ENCODE assay signal across 8 mouse cellular contexts in the genomic region with DNA sequence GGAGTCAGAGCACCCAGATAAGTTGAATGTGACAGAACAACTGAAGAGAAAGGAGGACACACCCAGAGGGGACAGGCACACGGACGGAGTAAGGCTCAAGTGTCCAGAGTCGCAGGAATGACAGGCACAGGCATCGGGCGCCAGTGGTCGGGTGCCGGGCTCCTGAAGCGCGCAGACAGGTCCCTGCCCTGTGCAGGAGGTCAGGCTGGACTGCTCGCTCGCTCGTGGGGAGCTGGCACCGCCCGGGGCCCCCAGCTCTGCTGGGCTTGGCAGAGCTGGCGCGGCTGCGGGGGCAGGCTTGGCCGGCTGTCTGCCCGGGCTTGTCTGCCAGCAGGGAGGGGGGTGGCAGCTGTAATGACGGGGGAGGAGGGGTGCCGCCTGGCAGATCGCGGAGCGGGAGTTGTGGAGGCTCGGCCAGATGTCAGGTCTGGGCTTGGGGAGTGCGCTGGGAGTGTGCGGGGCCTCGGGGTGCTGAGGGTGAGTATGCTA. TPM values are rescaled to one million over a fixed set of nuclear protein-coding genes. Genes with fewer than 3 reads are reported as not detected.
A peak's percentile ranks its signal among the peaks of the same experiment; 100 is the strongest.
DNase-seq lines count a peak whose midpoint lies in the region; ATAC-seq and TF ChIP-seq lines count a peak whose summit lies in the region.

No protein-coding gene starts in this region.

- peaks cover 10 to 38% of the 10 kb centered on the region in 2 experiments for H3K4me1 ChIP-seq in MEL (ENCODE audit: control insufficient read depth in 1 of 2, insufficient read depth in 2 of 2, low read length in 2 of 2)
- peaks cover 19% of the 10 kb centered on the region for H3K4me1 ChIP-seq in forebrain, embryonic 16.5 days (replicated peaks; ENCODE audit: control insufficient read depth, insufficient read depth, low read length)
- peaks cover 24% of the 10 kb centered on the region for H3K4me1 ChIP-seq in hindbrain, embryonic 12.5 days

- H3K79me2 ChIP-seq in MEL (ENCODE audit: control insufficient read depth, insufficient read depth, low read length, poor library complexity) = no peaks in the 10 kb centered on the region

- H3K36me3 ChIP-seq in MEL (ENCODE audit: control insufficient read depth in 1 of 2, insufficient read depth in 2 of 2, low read length in 2 of 2) = peaks cover 0 to 13% of the 10 kb centered on the region in 2 experiments; a peak in 2 of 4 replicates
- H3K36me3 ChIP-seq in forebrain, embryonic 16.5 days (ENCODE audit: control insufficient read depth, insufficient read depth) = no peaks in the 10 kb centered on the region
- H3K36me3 ChIP-seq in hindbrain, embryonic 12.5 days = no peaks in the 10 kb centered on the region

- no peak for DNase-seq in MEL (ENCODE audit: low read depth, low spot score)
- peak; percentile 84 to 86 for DNase-seq in cerebellum, adult 18-20 months
- peak; percentile 87 to 94 for DNase-seq in left cerebral cortex, adult 18-20 months (ENCODE audit: low spot score in 2 of 2)
- peak; percentile 91 for DNase-seq in right cerebral cortex, postnatal 25 days
- no peak for DNase-seq in c-Kit-positive CD71-positive TER-119-positive erythroid progenitor cells, embryonic 14.5 days (ENCODE audit: low spot score)

- TF ChIP-seq CTCF in MEL (IDR thresholded peaks at IDR 0.05 in 2 of 3, conservative IDR thresholded peaks at IDR 0.05 in 1 of 3; ENCODE audit: control insufficient read depth in 1 of 3, insufficient read depth in 1 of 3, low read depth in 2 of 3, low read length in 3 of 3, poor library complexity in 1 of 3, severe bottlenecking in 1 of 3) = no peak

- 0% methylated on average over 26 of the region's 28 CpGs for WGBS in forebrain, embryonic 16.5 days
- under 1% methylated on average over 28 of the region's 28 CpGs for whole genome bisulfite sequencing in hindbrain, embryonic 12.5 days

- ATAC-seq in forebrain, embryonic 16.5 days = peak; percentile 73
- ATAC-seq in hindbrain, embryonic 12.5 days (ENCODE audit: low FRiP score) = peak; percentile 66
- ATAC-seq in megakaryocyte, adult 5-6 weeks (ENCODE audit: poor library complexity, severe bottlenecking) = peak; percentile 31

- H3K4me3 ChIP-seq in MEL (ENCODE audit: control insufficient read depth in 1 of 2, insufficient read depth in 1 of 2, low read depth in 2 of 2, low read length in 2 of 2) = peak overlapping the region; percentile 54 to 62
- H3K4me3 ChIP-seq in forebrain, embryonic 16.5 days (replicated peaks; ENCODE audit: low read length) = peak overlapping the region; percentile 51
- peak overlapping the region; percentile 57 for H3K4me3 ChIP-seq in hindbrain, embryonic 12.5 days

- H3K9ac ChIP-seq in MEL (ENCODE audit: control insufficient read depth, low read depth, low read length, poor library complexity, severe bottlenecking) = peak overlapping the region; percentile 74
- H3K9ac ChIP-seq in forebrain, embryonic 16.5 days (replicated peaks; ENCODE audit: low read depth, low read length) = peak overlapping the region; percentile 56
- H3K9ac ChIP-seq in hindbrain, embryonic 12.5 days = peak overlapping the region; percentile 73

- TF ChIP-seq EP300 in MEL (IDR thresholded peaks at IDR 0.05; ENCODE audit: low read depth in 1 of 2, low read length in 2 of 2) = no peak

- no peaks in the 10 kb centered on the region for H3K9me3 ChIP-seq in MEL (replicated peaks; ENCODE audit: insufficient read depth, low read length)
- H3K9me3 ChIP-seq in forebrain, embryonic 16.5 days (ENCODE audit: control insufficient read depth, low read length) = no peaks in the 10 kb centered on the region
- H3K9me3 ChIP-seq in hindbrain, embryonic 12.5 days (replicated peaks) = no peaks in the 10 kb centered on the region

- TF ChIP-seq POLR2A in MEL (IDR thresholded peaks at IDR 0.05; ENCODE audit: control insufficient read depth in 1 of 2, insufficient read depth in 1 of 2, low read depth in 1 of 2, low read length in 2 of 2, poor library complexity in 1 of 2) = no peak

- TF ChIP-seq RAD21 in MEL (IDR thresholded peaks at IDR 0.05; ENCODE audit: low read depth, low read length) = no peak

- H3K4me2 ChIP-seq in forebrain, embryonic 16.5 days (ENCODE audit: low read length) = peak overlapping the region; percentile 98
- peak overlapping the region; percentile 100 for H3K4me2 ChIP-seq in hindbrain, embryonic 12.5 days (replicated peaks)

- no peak overlapping the region for H3K27ac ChIP-seq in MEL (ENCODE audit: control insufficient read depth, low read depth, low read length)
- peak overlapping the region; percentile 70; the same call in 1 of the 2 replicates for H3K27ac ChIP-seq in forebrain, embryonic 16.5 days (ENCODE audit: low read length)
- H3K27ac ChIP-seq in hindbrain, embryonic 12.5 days = peak overlapping the region; percentile 35; the same call in 1 of the 2 replicates

- no peaks in the 10 kb centered on the region for H3K27me3 ChIP-seq in MEL (ENCODE audit: control insufficient read depth in 1 of 2, insufficient read depth in 2 of 2, low read length in 2 of 2)
- H3K27me3 ChIP-seq in forebrain, embryonic 16.5 days (replicated peaks; ENCODE audit: control insufficient read depth, insufficient read depth, low read length) = no peaks in the 10 kb centered on the region
- H3K27me3 ChIP-seq in hindbrain, embryonic 12.5 days = peaks cover 43% of the 10 kb centered on the region

TF ChIP-seq in MEL, 35 proteins besides CTCF, POLR2A, EP300 and RAD21:
- no peak for TF ChIP-seq MXI1 (IDR thresholded peaks at IDR 0.05; ENCODE audit: low read depth, low read length)

RNA-seq across cellular contexts. Expression of gene Inka2, which starts 0.7 kb away (rescaled TPM):
- 0.20 and 0.39 TPM in 2 replicates for total RNA-seq in MEL (2012; rRNA removed)
- polyA plus RNA-seq in MEL (2012; ENCODE audit: insufficient read depth in 1 of 2, insufficient read length in 2 of 2, low read depth in 1 of 2, low replicate concordance in 2 of 2, missing spikeins in 1 of 2) = under 1 TPM in 1 of 2 experiments, not detected in 1; 0.61 TPM
- 3.2 and 3.9 TPM in 2 replicates for polyA plus RNA-seq in forebrain, embryonic 16.5 days (2015; fragmentation: Nextera tagmentation; extraction: Ambion mirVana)
- polyA plus RNA-seq in hindbrain, embryonic 12.5 days (2016; fragmentation: Nextera tagmentation; extraction: Ambion mirVana) = 2.4 and 2.6 TPM in 2 replicates
- total RNA-seq in left cerebral cortex, adult 18-20 months (2021) = 100 to 1,000 TPM; 106 to 114 TPM
- 0.42 TPM in 1 of 2 replicates, not detected in the other for total RNA-seq in megakaryocyte, adult 5-6 weeks (2015)
- total RNA-seq in megakaryocyte, adult 5-6 weeks (2017) = not detected in 2 replicates

RNA-seq across cellular contexts. Expression of gene Ddx20, which starts 17.7 kb away (rescaled TPM):
- 37.3 and 38.0 TPM in 2 replicates for total RNA-seq in MEL (2012; rRNA removed)
- 10 to 100 TPM; 31.6 to 66.8 TPM for polyA plus RNA-seq in MEL (2012; ENCODE audit: insufficient read depth in 1 of 2, insufficient read length in 2 of 2, low read depth in 1 of 2, low replicate concordance in 2 of 2, missing spikeins in 1 of 2)
- polyA plus RNA-seq in forebrain, embryonic 16.5 days (2015; fragmentation: Nextera tagmentation; extraction: Ambion mirVana) = 31.6 and 35.3 TPM in 2 replicates
- 34.6 and 36.7 TPM in 2 replicates for polyA plus RNA-seq in hindbrain, embryonic 12.5 days (2016; fragmentation: Nextera tagmentation; extraction: Ambion mirVana)
- 10 to 100 TPM; 12.6 to 14.4 TPM for total RNA-seq in left cerebral cortex, adult 18-20 months (2021)
- 14.3 and 18.3 TPM in 2 replicates for total RNA-seq in megakaryocyte, adult 5-6 weeks (2015)
- total RNA-seq in megakaryocyte, adult 5-6 weeks (2017) = 34.4 and 34.9 TPM in 2 replicates

Comparison
In these comparisons a context has a peak if more than half of its experiments do, and no peak if none do; other contexts are left out.
1. DNase-seq: peak in cerebellum, adult 18-20 months (2 of 2), left cerebral cortex, adult 18-20 months (2 of 2) and right cerebral cortex, postnatal 25 days (single experiment); none in MEL (single experiment) and c-Kit-positive CD71-positive TER-119-positive erythroid progenitor cells, embryonic 14.5 days (single experiment).
2. RNA of gene Inka2, which starts 0.7 kb away (total RNA-seq): 106 to 114 TPM in left cerebral cortex, adult 18-20 months; 0.42 TPM in megakaryocyte, adult 5-6 weeks and 0.20 to 0.39 TPM in MEL; every median in the first group is over 10 times any median in the second.
3. Peak in every context shown above with its lines, with median percentiles within 50 percentile points of each other: H3K4me3 ChIP-seq, H3K9ac ChIP-seq and ATAC-seq.